Mouse (Mus musculus) splenic B cell, adult 2 months (primary cell): ENCODE measurements around the gene Siva1.

Experiments used
- DNase-seq: peaks from one replicate; pipeline ENCODE4 v3.0.0-alpha.2; 2011; ENCODE audit warnings: low read depth, low spot score
- H3K27me3 ChIP-seq: 2 replicates; pipeline ENCODE4 v1.6.1; 2012; ENCODE audit warnings: mild to moderate bottlenecking, low read length, moderate library complexity, mixed read lengths; ENCODE audit not compliant: control insufficient read depth, poor library complexity, insufficient read depth, severe bottlenecking
- H3K36me3 ChIP-seq: 2 replicates; pipeline ENCODE4 v1.6.1; 2012; ENCODE audit warnings: mild to moderate bottlenecking, low read length, moderate library complexity, mixed read lengths; ENCODE audit not compliant: control insufficient read depth, poor library complexity, insufficient read depth, severe bottlenecking

Gene Siva1

DNA sequence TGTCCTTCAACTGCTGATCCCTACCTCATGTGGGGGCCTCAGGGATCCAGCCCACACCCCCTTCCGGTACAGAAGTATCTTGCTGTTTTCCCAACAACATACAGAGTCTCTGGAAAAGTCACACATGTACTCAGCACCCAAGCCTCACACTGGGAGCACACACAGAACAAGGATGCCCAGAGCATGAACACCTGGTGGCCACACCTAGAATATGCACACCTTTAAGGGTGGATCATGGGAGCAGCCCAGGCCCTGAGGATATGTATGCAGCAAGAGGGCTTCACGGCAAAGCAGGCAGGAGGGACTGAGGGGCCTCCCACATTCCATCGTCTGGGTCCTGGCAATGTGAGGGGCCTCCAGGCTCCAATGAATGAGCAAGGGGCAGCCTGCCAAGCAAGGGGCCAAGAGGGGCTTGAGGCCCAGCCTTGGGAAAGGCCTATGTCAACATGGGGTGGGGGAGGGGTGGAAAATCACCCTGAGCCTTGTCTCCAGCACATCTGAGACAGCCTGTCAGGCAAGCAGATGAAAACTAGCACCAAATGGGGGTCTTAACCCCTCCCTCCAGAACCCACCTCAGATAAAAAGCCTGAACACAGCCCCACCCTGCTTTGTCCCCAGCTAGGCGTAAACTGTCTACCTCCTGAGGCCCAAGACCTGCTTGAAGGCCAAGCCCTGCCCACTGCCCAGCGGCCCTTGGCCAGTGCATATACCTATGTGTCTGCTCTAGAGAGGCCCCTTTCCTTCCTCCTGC is 16.3 kb downstream of the Siva1 start:
- no peaks in the 10 kb centered on the region for H3K27me3 ChIP-seq
- H3K36me3 ChIP-seq, result peaks cover 5% of the 10 kb centered on the region
- DNase-seq, result no peak

- H3K36me3 ChIP-seq, result peaks cover 3% of the 10 kb centered on the region
- no peaks in the 10 kb centered on the region for H3K27me3 ChIP-seq
- DNase-seq, result no peak
Measured at GRCm38 (mm10) chr12:112661327-112661605, 16.8 kb downstream of the Siva1 start.

DNA sequence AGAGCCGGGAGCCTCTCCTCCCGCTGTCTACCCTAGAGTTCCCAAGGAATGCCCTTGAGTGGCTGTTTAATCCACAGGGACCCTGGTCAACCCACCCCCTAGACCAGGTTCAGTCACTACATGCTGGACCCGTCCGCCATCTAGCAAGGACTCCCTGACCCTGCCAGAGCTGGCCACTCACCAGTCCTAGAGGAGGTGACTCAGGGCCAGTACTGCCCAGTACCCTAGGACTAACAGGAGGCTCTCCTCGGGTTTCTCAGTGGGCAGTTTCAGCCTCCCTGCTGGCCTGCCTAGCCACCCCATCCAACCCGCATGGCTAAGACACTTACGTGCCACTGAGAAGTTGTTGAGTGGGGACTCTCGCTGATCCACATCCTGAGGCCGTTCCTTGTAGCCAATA is 17.4 kb downstream of the Siva1 start:
- no peak for DNase-seq
- Histone ChIP-seq H3K36me3 (no peaks in the 10 kb centered on the region; the same call in none of the 2 replicates), H3K27me3 (no peaks in the 10 kb centered on the region)

GRCm38 (mm10) chr12:112663303-112663702 is 18.8 kb downstream of the Siva1 start:
- peaks cover 1% of the 10 kb centered on the region for H3K36me3 ChIP-seq
- DNase-seq, result no peak
- H3K27me3 ChIP-seq, result no peaks in the 10 kb centered on the region

- Histone ChIP-seq H3K36me3 (peaks cover 1% of the 10 kb centered on the region), H3K27me3 (no peaks in the 10 kb centered on the region)
- no peak for DNase-seq
Measured at GRCm38 (mm10) chr12:112663716-112664115, 19.2 kb downstream of the Siva1 start.

DNA sequence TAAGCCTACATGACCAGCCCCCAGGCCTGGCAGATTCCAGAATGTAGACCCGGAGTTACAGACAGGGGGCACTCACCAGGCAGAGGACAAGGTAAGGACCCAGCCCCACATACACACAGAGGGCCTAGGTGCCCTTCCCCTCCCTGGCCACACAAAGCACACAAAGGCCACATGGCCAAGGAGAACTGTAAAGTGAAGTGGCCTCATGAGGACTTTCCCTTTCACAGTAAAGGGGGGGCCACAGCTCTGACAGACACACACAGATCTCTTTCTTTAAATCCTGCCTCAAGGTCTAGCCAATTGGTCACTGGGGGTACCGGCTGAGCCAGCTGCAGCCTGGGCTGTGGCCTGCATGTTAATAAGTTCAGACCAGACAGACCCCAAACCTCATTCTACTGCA is 19.6 kb downstream of the Siva1 start:
- Histone ChIP-seq H3K36me3 (peaks cover 1% of the 10 kb centered on the region), H3K27me3 (no peaks in the 10 kb centered on the region)
- DNase-seq, result no peak

DNA sequence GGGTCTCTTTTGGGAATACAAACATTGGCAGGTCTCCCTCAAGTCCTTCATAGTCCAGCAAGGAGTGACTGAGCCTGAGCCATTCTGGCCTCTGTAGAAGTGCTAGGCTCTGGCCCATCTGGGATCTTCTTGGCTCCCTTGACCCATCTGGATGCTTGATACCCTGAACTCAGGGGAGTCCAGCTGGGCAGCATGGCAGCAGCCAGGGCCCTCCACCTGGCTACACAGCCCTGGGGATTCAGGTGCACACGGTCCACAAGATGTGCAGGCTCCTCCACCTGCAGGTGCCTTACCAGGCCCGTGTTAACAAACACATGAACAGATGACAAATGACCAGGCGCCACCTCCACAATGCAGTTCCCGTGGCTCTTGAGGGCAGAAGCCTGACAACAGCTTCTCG is 20.2 kb downstream of the Siva1 start:
- Histone ChIP-seq H3K27me3 (no peaks in the 10 kb centered on the region), H3K36me3 (peaks cover 1% of the 10 kb centered on the region)
- DNase-seq, result no peak

GRCm38 (mm10) chr12:112665445-112665844 is 21.0 kb downstream of the Siva1 start:
- DNase-seq, result no peak
- peaks cover 1% of the 10 kb centered on the region for H3K36me3 ChIP-seq
- no peaks in the 10 kb centered on the region for H3K27me3 ChIP-seq

- H3K27me3 ChIP-seq, result no peaks in the 10 kb centered on the region
- H3K36me3 ChIP-seq, result peaks cover 1% of the 10 kb centered on the region
- no peak for DNase-seq
Measured at GRCm38 (mm10) chr12:112665881-112666544, 21.5 kb downstream of the Siva1 start.

DNA sequence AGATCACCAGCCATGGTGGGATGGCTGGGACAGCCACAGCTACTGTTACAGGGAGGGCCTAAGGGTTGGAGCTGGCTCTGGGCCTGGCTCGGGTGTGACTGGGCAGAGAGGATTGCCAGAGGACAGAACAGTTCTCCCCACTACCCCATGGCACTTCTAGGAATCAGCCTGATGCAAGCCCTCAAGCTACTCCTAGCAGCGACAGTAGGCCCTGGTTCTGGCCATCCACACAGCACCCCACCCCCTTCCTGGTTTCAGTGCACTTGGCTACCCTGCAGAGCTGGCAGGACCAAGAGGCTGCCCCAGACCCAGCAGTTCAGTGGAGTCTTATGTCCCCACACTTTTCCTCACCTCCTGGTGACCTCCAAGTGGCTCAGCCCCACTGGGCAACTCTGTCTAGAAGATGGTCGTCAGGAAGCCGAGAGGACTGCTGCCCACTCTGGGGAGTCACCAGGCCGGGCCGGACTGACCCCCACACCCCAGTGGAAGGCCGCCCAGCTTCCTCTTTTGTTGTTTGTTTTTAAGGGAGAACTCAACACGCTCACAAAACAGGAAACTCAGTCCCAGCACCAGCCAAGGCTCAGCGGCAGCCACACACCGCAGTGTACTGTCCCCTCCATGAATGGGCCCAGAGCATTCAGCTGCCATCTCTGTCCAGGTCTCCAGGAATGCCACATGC is 23.3 kb downstream of the Siva1 start:
- DNase-seq, result no peak
- Histone ChIP-seq H3K36me3 (peaks cover 1% of the 10 kb centered on the region), H3K27me3 (no peaks in the 10 kb centered on the region)

DNA sequence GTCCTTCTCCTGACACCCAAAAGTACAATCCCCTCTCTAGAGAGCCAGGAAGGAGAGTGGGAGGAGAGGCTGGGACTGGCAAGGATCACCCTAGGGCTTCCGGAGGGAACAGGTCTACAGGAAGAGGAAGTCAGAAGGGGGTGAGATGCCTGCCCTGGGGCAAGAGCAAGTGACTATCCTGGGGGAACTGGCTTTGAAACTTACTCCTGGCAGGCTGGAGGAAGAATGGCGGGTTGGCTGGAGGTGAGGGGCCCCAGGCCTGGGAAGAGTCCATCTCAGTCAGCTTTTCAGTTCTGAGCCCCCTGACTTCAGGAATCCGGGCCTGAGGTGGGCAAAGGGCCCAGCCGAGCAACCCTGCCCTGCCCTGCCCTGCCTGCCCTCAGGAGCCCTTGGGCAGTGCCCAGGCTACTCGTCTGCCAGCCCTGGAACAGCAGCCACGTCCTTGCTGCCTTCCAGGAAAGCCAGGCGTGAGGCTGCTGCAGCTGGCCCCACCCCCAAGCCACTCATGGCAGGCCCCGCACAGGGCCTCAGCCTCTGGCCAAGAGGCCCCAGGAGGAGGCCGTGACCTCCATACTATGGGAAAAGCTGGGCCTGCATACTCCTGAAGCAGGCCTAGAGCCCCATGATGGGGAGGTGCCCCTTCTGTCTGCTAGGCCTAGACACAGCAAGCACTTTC is 26.4 kb downstream of the Siva1 start:
- no peak for DNase-seq
- no peaks in the 10 kb centered on the region for H3K27me3 ChIP-seq
- peaks cover 1% of the 10 kb centered on the region for H3K36me3 ChIP-seq

DNA sequence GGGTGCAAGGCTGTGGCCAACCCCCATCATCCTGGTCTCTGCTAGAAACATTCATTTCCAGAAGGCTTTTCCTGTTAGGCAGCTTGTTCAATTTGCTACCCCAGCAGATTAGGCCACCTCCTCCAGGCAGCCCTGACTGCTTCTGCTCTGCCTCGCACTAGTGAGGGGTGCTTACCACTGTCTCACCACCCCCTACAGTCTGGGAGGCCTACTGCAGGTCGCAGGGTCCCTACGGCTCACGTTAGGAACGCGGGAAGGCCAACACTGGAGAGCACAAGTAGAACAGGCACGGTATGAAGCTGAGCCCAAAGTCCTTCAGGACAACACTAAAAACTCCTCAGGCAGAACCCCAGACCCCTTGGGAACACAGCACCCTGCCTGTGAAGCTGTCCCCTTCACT is 27.4 kb downstream of the Siva1 start:
- peak; percentile 15 for DNase-seq
- peaks cover 1% of the 10 kb centered on the region for H3K36me3 ChIP-seq
- H3K27me3 ChIP-seq, result no peaks in the 10 kb centered on the region

- H3K36me3 ChIP-seq, result peaks cover under 1% of the 10 kb centered on the region
- peak; percentile 64 for DNase-seq
- no peaks in the 10 kb centered on the region for H3K27me3 ChIP-seq
Measured at GRCm38 (mm10) chr12:112672744-112673575, 28.5 kb downstream of the Siva1 start.

GRCm38 (mm10) chr12:112673576-112674091 is 29.2 kb downstream of the Siva1 start:
- no peaks in the 10 kb centered on the region; the same call in 1 of the 2 replicates for H3K36me3 ChIP-seq
- DNase-seq, result peak; percentile 26

More at GRCm38 (mm10) chr12:112673576-112674091, 29.2 kb downstream of the Siva1 start:
- no peaks in the 10 kb centered on the region for H3K27me3 ChIP-seq
